Mouse (Mus musculus): Measurements from ENCODE around the gene Ptprs.

Ptprs gene

DNA sequence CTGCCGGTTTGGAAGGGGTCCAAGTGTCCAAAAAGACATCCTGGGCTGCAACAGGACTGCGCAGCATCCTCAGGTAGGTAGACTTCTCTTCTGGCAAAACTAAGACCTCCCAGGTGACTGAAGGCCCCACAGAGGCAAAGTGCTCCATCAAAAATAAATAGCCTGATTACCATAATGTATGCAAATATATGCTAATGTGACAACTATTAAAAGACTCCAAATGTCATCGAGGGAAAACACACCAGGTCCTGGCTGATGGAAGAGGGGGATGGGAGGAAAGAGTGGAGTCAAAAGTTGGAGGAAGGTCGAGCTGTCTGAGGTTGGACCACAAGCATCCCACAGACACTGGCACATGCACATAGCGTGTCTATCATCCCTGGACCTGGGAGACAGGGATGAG, 22.9 kb upstream of the Ptprs start:
- in situ Hi-C loops (cut with MboI; ENCODE audit: low pct_unique_long_range_greater_than_20kb in 1 of 2, low sequenced_read_pairs in 2 of 2, unreplicated experiment in 1 of 2), result no loop called here

DNA sequence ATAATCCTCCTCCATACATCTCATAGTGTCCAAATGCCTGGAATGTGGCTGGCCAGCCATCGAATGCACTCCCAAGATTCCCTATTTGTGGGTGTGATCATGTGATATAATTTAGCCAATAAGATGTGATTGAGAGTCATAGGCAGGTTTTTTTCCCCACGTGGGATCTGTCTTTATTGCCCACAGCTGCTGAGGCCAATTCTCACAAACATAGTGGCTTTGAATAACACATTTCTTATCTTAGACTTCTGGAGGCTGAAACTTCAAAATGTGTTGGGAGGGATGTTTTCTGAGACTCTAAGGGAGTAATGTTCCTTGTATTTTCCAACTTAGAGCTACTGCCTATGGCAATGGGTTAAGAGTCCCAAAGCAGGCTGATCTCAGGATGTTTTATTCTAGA, 18.2 kb upstream of the Ptprs start:
- in situ Hi-C loops (cut with MboI; ENCODE audit: low pct_unique_long_range_greater_than_20kb in 1 of 2, low sequenced_read_pairs in 2 of 2, unreplicated experiment in 1 of 2), result no loop called here

DNA sequence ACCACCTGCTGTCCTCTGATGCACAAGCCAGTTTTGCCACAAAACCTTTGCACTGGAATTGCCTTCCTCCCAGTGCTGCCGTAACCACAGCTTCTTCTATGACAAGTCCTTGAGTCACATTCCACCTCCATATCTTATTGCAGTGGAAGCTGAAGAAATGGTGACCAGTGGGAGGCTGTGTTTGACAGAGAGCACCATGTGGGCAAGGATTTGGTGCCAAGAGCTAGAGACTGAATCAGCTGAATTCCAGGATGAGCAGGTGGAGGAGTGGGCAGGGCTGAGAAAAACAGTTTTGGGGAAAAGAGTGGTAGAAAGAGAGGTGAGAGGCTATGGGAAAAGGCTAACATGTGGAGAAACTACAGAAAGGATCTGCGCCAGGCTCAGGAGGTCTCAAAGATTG, 17.6 kb upstream of the Ptprs start:
- in situ Hi-C loops (cut with MboI; ENCODE audit: low pct_unique_long_range_greater_than_20kb in 1 of 2, low sequenced_read_pairs in 2 of 2, unreplicated experiment in 1 of 2), result no loop called here

DNA sequence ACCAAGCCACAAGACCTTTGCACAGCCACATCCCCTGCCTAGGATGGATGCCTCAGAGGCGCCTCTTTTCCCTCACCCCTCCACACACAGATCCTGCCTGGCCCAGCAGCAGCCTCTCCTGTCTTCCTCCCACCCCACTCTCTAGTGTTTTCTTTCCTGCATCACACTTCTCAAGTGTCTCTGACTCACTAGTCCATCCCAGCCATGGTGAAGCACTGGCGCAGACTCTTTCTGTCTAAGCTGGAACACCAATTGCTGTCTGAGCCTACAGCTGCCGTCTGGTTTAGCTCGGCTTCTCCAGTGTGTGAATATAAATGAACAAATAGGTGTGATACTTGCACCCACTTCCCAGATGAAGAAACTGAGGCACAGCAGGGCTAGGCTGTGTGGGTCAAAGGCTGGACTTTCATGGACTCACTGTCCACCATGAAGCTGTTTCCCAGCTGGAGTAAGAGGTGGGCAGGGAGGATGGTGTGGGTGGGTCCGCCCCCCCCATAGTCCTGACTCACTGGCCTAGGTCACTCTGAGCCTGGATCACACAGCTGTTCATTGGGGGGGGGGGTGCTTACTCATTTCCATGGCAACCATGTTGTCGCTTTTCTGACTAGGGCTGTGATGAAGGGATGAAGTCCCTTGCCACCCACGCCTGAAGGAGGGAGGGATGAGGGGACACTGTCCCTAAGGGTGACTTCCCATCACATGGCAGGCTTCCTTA, 14.3 kb upstream of the Ptprs start:
- in situ Hi-C loops (cut with MboI; ENCODE audit: low pct_unique_long_range_greater_than_20kb in 1 of 2, low sequenced_read_pairs in 2 of 2, unreplicated experiment in 1 of 2), result no loop called here

DNA sequence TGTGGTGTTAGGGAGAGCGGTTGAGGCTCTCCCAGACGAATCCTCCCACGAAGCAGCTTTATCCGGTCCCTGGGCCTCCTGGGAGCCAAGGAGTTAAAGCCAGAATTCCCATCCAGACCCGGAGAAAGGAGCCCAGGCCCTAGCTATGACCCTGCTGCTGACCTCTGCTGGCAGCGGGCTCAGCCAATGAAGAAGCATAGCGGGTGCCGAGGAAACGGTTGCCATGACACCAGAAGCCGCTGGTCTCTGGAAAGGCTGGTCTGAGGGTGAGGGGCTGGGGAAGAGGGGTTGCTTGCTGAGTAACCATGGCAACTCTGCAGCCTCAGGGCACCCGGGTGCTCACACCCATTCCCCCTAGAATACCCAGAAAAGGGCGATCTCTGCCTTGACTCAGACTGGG, 11.7 kb upstream of the Ptprs start:
- in situ Hi-C loops (cut with MboI; ENCODE audit: low pct_unique_long_range_greater_than_20kb in 1 of 2, low sequenced_read_pairs in 2 of 2, unreplicated experiment in 1 of 2), result no loop called here

DNA sequence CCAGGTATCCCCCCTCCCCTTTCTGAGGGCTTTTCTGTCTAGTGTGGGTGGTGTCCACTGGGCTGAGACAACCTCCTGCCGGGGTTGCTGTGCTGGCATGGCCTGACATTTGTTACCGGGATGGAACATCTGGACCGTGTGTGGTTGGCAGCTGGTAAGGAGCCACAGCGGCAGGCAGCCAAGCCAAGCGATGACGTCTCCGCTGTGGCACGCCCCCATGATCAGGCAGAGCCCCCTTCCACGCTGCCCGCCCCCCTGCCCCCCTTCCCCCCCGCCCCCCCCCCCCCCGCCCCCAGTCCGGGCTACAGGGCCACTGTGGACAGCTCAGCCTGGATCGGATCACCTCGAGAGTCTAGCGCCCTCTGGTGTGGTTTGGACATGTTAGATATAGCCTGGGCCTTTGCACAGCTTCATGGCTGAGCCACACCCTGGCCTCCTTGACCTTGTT, 11.2 kb upstream of the Ptprs start:
- in situ Hi-C loops (cut with MboI; ENCODE audit: low pct_unique_long_range_greater_than_20kb in 1 of 2, low sequenced_read_pairs in 2 of 2, unreplicated experiment in 1 of 2), result no loop called here

DNA sequence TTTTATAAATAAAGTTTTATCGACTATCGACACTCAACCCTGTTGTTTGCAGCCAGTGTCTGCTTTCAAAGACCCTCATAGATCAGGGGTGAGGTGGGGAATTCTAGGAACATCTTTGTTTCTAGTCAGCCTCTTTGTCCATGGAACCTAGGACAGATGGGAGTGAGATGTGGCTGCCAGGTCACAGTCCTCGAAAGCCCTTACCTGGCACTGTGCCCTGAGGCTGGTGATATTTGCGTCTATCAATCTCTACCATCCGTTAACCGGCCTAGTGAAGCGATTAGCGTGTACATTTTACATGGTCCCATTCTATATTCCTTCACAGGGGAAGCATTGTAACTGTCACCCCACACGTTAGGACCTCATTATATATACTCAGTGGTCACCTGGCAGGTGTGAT, 9.6 kb upstream of the Ptprs start:
- in situ Hi-C loops (cut with MboI; ENCODE audit: low pct_unique_long_range_greater_than_20kb in 1 of 2, low sequenced_read_pairs in 2 of 2, unreplicated experiment in 1 of 2), result no loop called here

DNA sequence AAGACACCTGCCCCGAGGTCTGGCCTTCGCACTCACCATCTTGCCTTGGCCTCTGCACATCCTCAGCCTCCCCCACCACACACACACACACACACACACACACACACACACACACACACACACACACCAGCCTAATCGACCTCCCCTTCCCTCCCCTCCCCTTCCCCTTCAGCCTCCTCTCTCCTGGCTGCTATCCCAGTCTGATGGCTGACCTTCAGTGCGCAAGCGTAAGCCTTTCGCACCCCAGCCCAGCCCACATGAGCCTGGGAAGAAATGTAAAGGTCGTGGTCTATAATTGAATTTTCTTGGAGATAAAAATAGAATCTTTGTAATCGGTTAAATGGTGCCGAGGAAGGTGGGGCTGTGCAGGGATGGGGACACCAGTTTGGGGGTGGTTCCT, 8.8 kb upstream of the Ptprs start:
- in situ Hi-C loops (cut with MboI; ENCODE audit: low pct_unique_long_range_greater_than_20kb in 1 of 2, low sequenced_read_pairs in 2 of 2, unreplicated experiment in 1 of 2), result no loop called here

DNA sequence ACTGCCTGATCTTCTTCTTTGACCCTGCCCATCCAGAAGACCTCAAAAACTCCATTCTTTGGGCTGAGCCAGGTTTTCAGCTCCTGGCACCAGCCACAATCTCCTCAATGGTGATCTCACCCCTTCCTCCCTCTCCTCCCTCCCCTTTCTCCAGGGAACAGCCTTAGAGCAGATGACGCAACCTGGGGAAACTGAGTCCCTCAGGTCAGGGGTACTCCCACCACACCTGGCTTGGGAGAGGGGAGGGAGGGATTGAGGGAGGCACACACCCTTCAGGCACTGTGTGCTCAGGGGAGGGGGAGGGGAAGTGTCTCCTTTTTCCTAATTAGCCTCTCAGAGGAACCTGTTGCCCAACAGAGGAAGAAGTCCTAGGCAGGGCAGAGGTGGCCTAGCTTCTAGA, 6.4 kb upstream of the Ptprs start:
- in situ Hi-C loops (cut with MboI; ENCODE audit: low pct_unique_long_range_greater_than_20kb in 1 of 2, low sequenced_read_pairs in 2 of 2, unreplicated experiment in 1 of 2), result no loop called here

DNA sequence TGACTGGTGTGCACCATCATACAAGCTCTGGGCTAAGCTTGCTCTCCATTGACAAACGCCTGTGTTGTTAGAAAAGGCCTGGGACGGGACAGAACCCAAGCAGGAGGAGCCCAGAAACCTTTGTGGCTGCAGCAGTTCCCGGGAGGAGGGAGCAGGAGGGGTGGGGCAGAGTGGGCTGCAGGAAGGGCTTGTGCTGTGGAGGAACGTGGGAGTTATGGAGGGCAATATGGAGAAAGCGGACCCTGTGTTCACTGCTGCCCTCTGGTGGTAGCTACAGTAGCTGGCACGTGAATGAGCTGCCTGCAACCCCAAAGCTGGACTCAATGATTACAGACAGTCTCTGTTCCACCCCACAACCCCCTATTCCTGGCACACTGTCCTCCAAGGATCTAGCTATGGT, 3.1 kb upstream of the Ptprs start:
- in situ Hi-C loops (cut with MboI; ENCODE audit: low pct_unique_long_range_greater_than_20kb in 1 of 2, low sequenced_read_pairs in 2 of 2, unreplicated experiment in 1 of 2), result no loop called here

DNA sequence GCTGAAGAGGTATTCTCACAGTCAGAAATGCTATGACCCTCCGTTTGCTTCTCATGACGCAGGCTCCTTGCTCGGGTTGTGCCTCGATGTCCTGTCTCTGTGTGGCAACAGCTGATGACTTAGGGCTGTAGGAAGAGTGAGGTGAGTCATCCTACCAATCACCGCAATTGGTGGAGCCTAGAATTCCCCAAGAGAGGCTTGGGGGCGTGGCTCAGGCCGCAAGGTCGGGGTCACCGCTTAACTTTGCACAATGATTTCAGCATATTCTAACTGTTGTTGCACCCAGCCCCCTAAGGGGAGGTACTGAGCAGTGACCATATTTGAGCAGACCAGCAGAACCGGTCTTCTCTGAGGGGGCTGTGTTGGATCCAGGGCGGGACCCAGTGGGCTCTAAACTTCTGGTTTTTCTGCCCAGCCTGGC, 1.9 kb upstream of the Ptprs start:
- in situ Hi-C loops (cut with MboI; ENCODE audit: low pct_unique_long_range_greater_than_20kb in 1 of 2, low sequenced_read_pairs in 2 of 2, unreplicated experiment in 1 of 2), result no loop called here

DNA sequence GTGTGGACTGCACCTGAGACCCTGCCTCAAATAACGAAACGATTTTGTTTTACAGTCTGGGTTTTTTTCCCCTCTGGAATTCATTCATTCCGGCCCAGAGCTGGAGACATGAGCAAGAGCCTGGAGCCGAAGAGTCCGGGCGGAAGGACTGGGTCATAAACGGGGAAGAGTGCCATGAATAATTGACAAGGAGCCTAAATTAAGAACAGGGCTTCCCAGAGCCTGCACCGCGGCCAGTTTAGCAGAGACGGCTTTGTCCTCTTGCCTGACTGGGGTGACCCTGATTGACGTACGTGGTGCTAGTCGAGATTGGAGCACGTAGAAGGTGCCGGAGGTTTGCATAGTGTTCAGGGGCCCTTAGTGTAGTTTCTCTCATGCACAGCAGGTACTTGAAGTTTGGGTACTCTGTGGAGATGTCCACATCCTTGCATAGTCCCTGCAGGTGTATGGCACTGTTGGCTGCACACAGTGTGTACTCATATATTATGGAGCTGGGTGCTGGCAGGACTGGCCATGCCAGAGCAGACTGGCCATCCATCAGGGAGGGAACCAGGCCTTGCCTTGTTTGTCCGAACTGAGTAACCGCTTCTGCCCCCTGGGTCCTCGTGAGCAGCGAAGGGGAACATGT, 1.0 kb upstream of the Ptprs start:
- in situ Hi-C loops (cut with MboI; ENCODE audit: low pct_unique_long_range_greater_than_20kb in 1 of 2, low sequenced_read_pairs in 2 of 2, unreplicated experiment in 1 of 2), result no loop called here

DNA sequence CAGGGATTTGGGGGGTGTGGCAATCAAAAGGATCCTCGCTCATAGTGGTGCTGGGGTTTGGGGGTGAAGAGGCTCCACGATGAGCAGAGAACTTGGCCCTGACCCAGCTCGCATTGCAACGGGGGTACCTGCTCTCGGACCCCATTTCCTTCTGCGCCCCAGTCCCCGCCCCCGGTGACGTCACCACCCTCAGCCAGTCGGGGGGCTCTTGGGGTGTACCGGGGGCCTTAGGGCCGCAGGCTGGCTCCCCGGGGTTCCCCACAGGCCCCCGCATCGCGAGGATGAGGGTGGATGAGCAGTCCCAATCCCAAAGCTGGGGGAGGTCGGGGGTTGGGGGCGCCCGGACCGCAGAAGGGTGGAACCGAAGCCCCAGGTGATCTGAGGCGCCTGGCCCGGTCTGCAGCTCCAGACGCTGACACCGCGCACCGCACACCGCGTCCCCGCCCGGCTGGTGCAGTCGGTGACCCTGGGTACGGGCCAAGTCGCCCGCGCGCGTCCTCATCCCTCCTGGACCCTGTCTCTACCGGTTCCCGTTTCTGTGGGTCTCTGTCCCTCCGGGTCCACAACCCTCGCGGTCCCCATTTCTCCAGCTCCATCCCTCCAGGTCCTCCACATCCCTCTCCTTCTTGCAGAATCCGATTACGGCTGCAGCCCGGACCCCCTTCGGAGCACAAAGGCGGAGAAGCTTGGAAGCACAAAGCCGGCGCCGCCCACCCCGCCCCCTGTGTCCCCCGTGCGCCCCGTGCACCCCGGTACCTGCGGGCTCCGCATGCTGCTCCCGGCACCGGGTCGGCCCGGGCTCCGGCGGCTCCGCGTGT, 490 bp downstream of the Ptprs start:
- in situ Hi-C loops (cut with MboI; ENCODE audit: low pct_unique_long_range_greater_than_20kb in 1 of 2, low sequenced_read_pairs in 2 of 2, unreplicated experiment in 1 of 2), result no loop called here

DNA sequence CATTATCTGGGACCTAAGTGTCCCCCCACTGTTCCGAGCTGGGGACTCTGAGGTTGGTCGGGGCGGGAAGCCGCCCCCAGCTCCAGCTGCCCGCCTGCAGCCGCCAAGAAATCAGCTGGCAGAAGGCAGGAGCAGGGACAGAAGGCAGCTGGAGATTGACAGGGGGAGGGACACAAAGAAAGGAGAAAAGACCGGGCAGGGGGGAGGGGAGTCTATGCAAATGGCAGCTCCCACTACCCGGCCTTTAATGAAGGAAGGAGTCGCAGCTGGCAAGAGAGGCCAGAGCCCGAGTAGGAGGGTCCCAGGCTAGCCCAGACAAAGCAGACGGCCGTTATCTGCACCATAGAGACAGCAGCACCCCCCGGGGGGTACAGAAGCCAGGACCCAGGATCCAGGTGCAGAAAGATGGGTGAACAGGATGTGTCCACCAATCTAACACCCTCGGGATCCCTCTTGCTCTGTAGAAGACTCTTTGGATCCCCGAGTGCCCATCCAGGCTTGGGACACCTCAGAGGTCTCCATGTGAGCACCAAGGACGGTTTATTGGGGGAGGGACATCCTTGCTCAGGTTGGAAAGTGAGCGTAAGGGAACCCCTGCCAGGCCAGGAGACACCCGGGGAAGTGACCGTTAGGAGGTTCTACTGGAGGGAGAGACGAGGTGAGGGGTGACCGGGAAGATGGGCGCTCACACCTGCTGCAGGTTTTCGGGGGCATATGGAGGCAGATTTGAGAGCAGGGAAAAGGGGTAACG, 1.3 kb downstream of the Ptprs start:
- in situ Hi-C loops (cut with MboI; ENCODE audit: low pct_unique_long_range_greater_than_20kb in 1 of 2, low sequenced_read_pairs in 2 of 2, unreplicated experiment in 1 of 2), result no loop called here

DNA sequence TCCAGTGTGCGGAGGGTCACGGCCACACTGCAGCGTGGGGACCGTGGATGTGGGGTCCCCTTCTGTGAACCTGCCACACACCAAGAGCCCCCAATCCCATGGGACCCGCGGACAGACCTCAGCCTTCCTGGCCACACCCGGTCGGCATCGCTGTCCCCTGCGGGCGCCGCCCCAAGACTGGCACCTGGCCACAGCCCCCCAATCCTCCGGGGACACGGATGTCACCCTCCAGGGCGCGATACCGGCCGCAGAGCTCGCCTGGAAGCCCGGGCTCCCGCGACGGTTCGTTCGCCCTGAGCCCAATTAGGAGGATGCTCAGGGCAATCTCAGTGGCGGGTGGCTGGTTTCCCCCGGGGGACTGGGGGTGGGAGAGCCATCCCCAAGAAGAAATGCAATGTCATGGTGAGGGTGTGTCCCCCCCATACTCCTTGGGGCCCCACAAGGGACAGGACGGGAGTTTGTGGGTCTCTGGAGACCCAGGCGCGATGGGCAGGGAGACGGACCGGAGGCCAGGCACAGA, 1.9 kb downstream of the Ptprs start:
- in situ Hi-C loops (cut with MboI; ENCODE audit: low pct_unique_long_range_greater_than_20kb in 1 of 2, low sequenced_read_pairs in 2 of 2, unreplicated experiment in 1 of 2), result no loop called here

DNA sequence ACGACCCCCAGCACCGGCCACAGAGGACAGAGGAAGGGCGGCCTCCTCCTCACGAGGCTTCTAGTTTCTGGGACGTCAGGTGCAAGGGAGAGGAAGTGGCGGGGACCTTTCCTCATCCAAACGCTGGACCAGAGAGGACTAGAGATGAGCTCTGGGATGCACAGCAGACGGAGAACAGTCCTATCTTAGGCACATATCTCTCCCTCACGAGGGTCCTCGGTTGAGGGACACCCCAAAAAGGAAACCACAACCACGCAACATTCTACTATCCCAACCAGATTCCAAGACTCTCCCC, 2.7 kb downstream of the Ptprs start:
- in situ Hi-C loops (cut with MboI; ENCODE audit: low pct_unique_long_range_greater_than_20kb in 1 of 2, low sequenced_read_pairs in 2 of 2, unreplicated experiment in 1 of 2), result no loop called here

DNA sequence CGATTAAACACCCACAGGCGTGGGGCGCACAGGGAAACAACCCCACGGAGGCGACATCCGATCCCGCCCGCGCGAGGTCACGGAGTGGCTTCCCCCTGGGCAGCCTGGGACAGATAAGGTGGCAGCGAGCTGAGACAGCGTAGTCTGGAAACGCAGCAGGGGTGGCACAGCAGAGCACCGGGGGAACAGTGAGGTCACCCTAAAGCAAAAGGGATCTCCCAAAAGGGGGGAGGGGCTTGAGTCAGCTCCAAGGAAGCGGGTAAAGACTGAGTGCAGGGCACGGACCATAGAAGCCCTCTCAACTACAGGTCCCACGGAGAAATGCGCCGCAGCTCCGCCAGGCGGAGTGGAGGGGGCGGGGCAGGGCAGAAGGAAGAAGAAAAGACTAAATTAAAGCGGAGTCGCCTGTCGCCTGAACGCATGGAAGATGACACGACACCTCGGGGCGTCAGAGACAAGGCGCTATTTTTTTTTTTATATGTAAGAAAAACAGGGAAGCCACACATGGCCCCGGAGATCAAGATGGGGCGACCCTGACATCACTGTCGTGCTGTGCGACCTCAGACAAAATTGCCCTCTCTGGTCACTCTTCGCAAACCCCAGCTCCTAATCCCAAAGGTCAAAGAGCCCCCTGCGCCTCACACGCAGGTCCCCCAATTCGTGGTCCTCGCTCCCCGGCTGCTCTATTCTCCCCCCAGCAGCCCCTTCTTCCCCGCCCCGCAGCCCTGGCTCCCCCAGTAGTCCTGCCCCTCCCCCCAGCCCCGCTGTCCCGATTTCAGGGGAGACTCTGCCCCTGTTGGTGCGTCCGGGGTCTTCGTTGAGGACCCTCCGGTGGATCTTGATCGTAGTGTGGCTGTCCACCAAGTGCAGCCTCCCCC, 3.3 kb downstream of the Ptprs start:
- in situ Hi-C loops (cut with MboI; ENCODE audit: low pct_unique_long_range_greater_than_20kb in 1 of 2, low sequenced_read_pairs in 2 of 2, unreplicated experiment in 1 of 2), result no loop called here

DNA sequence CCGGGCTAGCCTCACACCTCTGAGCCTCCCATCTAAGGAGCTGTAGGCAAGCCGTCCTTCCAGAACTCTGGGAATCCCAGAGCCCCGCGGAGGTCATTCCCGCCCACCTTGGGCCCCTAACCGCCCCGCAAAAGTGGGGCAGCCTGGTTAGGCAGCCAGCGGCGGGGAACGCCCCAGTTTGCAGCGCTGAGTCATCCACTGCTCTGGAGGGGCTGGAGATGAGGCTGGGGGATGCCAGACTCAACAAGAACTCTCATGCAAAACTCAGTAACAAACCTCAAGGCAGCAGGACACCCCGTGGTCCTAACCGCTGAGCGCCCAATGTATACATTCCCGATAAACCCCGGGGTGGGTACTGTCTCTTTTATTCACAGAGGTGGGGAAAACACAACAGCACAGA, 4.2 kb downstream of the Ptprs start:
- in situ Hi-C loops (cut with MboI; ENCODE audit: low pct_unique_long_range_greater_than_20kb in 1 of 2, low sequenced_read_pairs in 2 of 2, unreplicated experiment in 1 of 2), result no loop called here

Data from mouse embryonic stem cell (cell line).